Mouse (Mus musculus): Measurements from ENCODE around the gene Chac1.

Gene Chac1

GRCm38 (mm10) chr2:119350555-119351486 is at the start of gene Chac1:
Gene Chac1, plus strand, starts transcription at chr2:119351229.
- DNase-seq (ENCODE audit: extremely low read depth, low read depth, low spot score), result peak; percentile 36

DNA sequence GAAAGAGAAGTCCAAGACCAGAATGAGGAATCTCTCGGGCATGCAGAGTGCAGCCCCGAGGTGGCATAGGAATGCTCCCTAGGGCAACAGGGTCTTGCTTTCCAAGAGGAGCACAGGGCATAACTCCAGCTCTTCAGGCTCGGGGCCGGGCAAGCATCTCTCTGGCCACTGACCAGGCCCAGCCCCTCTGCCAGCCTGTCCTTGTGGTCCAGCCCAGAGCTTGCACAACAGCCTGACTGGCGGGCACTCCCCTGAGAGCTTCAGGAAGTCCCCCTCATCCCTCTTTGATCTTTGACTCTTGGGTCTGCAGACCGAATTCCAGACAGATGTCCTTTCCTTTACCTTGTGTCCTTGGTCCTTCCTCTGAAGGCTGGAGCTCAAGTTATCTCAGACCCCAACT is 48.2 kb upstream of the Chac1 start:
- DNase-seq (ENCODE audit: extremely low read depth, low read depth, low spot score), result no peak

GRCm38 (mm10) chr2:119304391-119304790 is 46.6 kb upstream of the Chac1 start:
- DNase-seq (ENCODE audit: extremely low read depth, low read depth, low spot score), result no peak

DNA sequence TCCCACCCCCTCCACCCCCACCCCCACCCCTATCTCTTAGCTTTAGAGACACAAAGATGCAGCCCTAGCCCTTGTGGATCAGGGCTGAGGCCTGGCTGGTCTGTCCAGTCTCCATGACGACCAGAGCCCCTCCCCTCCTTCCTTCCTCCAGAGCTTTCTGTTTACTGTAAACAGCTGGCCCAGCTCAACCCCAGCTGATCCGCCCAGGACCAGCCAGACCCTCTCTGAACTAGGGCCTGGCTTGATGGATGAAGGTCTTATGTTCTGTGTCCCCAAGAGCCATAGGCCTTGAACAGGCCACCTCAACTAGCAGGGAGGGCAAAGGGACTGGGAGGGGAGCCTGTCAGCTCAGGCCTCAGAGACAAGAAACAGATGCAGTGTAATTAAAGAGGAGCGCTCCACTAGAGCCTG is 46.2 kb upstream of the Chac1 start:
- DNase-seq (ENCODE audit: extremely low read depth, low read depth, low spot score), result no peak

DNA sequence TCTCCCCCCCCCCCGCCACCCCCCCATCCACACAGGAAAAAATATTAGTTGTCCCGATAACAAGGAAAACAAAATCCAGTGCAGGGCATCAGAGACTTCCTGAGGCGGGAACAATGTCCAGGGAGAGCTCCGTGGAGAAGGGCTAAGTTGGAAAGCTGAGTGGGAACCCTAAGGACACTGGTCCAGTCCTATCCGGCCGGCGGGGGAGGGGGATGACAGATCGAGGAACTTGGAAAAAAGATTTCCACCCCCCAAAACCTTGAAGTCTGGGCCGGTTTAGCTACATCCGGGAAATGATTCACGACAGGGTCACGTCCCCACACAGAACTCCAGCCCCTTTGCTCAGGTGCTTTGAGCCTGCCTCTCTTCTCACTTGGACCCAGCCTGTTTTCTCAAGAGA is 39.5 kb upstream of the Chac1 start:
- DNase-seq (ENCODE audit: extremely low read depth, low read depth, low spot score), result no peak

DNA sequence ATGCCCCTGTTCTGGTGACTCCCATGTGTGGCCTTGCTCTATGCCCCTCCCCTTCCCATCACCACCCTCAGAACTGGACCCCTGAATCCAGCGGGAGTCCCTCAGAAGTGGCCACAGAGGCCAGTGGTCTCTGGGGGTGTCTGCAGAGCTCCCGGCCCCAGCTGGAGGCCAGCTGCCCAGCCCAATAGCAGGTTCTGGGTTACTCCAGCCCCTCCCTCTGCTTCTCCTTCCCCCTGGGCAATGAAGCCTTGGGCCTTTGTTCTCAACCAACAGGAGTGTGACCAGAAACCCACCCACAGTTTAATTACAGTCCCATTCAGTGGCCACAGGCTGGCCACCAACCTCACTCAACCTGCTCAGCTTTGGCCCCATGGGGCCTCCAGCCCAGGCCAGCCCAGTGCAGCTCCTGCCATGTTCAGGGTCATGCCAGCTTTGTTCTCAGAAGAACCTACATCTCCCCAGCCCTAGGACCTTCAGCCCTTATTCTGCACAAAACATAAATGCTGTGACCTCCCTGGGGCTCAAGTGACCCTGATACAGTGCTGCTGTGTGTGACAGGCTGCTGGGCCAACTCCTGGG is 38.6 kb upstream of the Chac1 start:
- DNase-seq (ENCODE audit: extremely low read depth, low read depth, low spot score), result no peak

DNA sequence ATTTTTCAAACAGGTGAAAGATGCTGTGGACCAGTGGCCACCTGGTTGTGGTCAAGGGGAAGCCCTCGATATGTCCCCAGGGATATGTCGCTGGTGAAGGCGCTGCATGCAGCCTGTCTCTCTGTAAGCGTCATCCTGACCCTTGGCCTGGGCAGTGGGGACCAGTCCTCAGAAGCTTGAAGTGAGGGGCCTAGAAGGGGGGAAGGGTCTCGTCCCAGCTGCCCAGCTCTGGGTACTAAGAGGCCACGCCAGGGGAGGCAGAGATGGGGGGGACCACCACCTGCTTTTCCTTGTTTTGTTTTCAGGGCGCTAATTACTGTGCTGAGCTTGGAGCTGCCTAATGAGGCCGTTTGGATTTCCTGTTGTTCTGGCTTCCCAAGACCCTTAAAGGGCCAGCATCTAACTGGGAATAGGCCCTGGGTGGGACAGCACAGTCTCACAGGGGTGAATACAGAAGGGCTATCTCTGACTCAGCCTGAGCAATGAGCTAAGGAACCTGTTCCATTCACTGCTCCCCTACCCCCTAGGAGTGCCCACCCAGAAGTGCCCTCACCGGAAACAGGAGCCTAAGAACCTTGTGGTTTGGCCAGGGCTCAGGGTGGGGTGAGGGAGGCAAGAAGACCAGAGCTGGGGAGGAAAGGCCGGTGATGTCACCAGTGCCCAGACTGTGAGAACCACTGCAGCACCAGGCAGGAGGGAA is 37.1 kb upstream of the Chac1 start:
- DNase-seq (ENCODE audit: extremely low read depth, low read depth, low spot score), result no peak

DNA sequence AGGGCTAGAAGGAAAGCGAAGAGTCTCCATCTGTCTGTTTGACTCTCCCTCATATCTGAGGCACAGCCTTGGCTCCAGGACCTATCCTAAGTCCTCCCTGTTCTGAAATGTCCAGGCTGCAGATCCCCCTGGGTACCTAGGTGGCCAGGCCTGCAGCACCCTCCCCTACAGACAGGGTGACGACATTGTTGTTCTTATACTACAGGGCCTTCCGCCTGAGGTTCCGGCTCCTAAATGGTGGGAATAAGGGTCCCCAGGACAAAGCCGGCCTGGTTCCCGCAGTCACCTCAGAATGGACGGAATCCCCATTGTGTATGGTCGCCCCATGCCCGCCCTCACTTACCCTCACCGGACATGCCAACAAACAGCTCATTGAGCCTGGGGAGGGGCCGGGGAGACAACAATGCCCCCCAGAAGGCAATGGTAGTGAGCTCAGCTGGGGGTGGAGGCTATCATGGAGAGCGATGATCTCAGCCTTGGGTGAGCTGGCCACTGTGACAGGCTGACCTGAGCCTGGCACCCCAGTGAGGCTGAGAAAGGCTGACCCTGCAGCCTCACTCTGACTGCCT is 36.2 kb upstream of the Chac1 start:
- no peak for DNase-seq (ENCODE audit: extremely low read depth, low read depth, low spot score)

GRCm38 (mm10) chr2:119318043-119318710 is 32.9 kb upstream of the Chac1 start:
- no peak for DNase-seq (ENCODE audit: extremely low read depth, low read depth, low spot score)

DNA sequence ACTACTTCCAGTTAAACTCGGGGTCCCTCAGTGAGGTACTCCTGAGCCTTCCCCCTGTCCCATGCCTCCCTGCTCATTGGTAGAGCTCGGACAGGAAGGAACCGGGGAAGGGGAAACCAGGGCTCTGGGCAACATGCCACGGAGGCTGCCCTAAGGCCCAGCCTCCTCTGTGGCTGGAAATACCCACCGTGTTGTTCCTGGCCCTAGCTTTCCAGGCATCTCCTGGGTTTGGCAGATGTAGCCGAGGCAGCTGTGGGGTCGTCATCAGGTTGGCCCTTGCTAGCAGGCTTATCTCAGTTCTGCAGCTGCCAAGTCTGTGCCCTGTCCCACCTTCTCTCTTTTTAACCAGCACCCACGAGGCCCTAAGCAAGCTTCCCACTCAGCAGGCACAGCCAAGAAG is 30.5 kb upstream of the Chac1 start:
- no peak for DNase-seq (ENCODE audit: extremely low read depth, low read depth, low spot score)

- DNase-seq (ENCODE audit: extremely low read depth, low read depth, low spot score), result no peak
Observed at GRCm38 (mm10) chr2:119321771-119322586, 29.1 kb upstream of the Chac1 start.

GRCm38 (mm10) chr2:119322587-119323300 is 28.3 kb upstream of the Chac1 start:
- DNase-seq (ENCODE audit: extremely low read depth, low read depth, low spot score), result no peak

- DNase-seq (ENCODE audit: extremely low read depth, low read depth, low spot score), result no peak
Observed at GRCm38 (mm10) chr2:119323866-119324575, 27.0 kb upstream of the Chac1 start.

DNA sequence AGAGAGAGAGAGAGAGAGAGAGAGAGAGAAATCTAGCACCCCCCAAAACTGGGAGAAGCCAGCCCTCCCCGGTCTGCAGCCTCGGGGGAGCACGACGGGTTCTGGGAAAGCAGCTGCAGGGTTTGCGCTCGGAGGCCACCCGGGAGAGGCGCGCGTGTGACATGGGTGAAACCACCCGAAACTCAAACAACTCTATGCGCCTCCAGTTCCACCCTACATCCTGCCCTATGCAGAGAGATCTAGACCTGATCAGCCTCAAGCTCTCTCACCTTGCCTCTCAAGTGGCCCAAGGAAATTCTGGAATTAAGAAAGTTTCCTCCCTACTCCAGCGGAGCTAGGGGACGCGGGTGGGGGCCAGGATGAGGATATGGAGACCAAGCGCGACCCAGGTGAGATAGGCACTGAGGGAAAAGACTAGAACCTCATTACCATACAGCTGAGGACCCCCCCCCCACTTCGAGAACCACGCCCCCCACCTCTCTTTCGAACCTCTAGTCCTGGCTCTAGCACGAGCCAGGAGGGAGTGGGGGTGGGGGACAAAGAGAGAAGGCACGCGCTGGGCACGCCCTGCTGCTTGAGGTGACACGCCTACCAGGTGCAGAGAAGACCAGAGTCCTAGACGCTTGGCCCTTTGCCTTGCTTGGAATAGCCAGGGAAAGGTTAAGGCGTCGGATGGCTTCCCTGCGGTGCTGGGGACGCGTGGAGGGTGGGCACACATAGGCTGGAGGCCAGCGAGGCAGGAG is 26.3 kb upstream of the Chac1 start:
- no peak for DNase-seq (ENCODE audit: extremely low read depth, low read depth, low spot score)

GRCm38 (mm10) chr2:119325568-119326143 is 25.4 kb upstream of the Chac1 start, which contains the start of gene Dll4:
Gene Dll4, plus strand, starts transcription at chr2:119325784.
- DNase-seq (ENCODE audit: extremely low read depth, low read depth, low spot score), result no peak

DNA sequence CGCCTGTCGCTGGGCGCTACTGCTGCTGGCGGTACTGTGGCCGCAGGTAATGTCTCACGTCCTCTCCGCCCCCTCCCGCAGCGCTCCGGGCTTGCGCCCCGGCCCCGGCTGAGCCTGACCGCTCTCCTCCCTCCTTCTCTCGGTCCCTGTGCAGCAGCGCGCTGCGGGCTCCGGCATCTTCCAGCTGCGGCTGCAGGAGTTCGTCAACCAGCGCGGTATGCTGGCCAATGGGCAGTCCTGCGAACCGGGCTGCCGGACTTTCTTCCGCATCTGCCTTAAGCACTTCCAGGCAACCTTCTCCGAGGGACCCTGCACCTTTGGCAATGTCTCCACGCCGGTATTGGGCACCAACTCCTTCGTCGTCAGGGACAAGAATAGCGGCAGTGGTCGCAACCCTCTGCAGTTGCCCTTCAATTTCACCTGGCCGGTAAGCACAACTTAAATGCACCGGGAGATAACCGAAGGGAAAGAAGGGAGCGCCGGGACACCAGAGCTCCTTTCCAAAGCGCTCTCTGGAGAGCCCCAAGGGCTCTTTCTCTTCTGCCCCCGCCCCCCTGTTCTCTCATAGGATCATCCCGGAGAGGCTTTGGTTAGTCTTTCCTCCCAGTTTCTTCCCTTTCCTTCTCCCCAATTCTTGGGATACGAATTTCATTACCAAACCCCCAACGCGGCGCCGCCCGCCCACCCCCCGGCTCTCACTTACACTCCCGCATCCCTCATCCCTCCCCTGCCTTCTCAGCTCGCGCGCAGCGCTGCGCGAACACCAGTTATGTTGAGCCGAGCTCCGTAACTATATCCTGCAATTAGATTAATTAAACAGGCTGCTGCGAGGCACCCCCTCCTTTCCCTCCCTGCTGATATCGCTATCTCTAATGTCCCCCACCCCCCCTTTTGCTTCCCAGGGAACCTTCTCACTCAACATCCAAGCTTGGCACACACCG is 24.6 kb upstream of the Chac1 start:
- no peak for DNase-seq (ENCODE audit: extremely low read depth, low read depth, low spot score)

DNA sequence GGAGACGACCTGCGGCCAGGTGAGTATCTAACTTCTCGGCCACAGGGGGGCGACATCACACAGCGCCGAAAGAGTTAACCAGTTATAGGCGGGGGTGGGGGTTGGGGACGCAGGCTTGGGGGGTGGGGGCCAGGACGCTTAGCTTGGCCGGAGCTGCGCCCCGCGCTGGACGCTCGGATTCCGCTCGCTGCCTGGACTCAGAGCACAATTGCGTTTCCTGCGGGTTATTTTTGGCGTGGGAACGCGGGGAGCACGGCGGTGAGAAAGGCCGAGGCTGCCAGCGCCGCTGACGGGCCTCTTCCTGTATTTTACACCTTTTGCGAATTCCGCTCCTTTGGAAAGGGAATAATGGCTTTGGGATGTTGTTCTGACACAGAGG is 23.9 kb upstream of the Chac1 start:
- DNase-seq (ENCODE audit: extremely low read depth, low read depth, low spot score), result no peak
